Mouse (Mus musculus) cerebellum, postnatal 36 days (tissue): ENCODE results near the gene Gm49510.

Experiments used
- DNase-seq, 2 experiments: peaks; one replicate each; pipeline ENCODE4 v3.0.0; 2021 to 2022; ENCODE audit warnings: mixed read lengths in 2 of 2

The Gm49510 gene

DNA sequence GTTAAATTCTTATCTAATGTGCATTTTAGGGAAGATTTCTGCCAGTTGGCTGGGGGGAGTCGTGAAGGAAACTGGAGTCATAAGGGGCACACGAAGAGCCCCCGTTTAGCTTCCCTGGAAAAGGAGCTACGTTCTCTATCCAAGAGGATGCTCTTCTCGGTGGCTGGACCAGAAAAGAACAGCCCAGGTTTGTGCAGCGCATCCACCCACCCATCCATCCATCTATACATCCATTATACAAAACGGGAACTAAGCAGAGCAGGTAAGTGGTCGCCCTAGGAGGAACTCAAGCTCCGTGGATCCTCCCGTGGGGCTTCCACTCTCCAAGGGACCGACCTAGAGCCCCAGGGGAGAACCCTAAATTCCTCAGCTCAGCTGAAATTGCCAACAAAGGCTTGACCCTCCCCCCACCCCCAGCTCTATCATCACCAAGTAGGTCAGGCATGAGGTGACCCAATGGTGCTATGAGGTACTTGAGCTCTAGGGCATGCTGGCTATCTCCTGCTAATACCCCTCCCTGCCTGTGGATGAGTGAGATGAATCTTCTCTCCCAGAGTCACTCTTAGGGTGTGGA, 48.8 kb downstream of the Gm49510 start:
- DNase-seq, result peak in 1 of 2 experiments; percentile 34

DNA sequence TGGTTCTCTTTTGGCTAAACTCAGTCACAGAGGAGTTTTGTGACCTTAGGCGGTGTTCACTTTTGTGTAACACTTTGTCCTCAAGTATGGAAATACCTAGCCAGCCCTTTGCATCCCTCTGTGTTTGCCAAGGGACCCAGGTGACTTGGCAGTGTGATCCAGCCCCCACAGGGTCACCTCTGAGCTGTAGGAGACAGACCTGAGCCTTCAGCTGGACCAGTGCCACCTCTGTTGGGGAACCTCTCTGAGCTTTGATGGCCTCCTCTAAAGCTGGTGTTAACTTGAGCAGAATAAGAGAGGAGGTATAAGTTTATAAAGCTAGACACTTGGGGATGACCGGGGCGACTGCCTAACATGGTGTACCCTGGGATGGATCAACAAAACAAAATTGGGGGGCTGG, 49.4 kb downstream of the Gm49510 start:
- DNase-seq, result no peak

DNA sequence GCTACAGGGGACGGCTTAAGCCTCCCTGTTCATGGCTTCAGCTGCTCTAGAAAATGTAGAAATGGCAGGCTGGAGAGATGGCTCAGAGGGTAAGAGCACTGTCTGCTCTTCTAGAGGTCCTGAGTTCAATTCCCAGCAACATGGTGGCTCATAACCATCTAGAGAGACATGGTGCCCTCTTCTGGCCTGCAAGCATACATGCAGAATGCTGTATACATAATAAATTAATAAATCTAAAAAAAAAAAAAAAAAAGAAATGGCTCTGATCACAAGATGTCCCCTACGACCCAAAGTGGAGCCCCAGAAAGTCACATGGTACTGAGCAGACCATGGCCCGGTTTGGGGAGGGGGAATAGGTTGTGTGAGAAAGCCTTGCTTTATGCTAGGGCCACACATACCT, 56.2 kb downstream of the Gm49510 start:
- DNase-seq, result no peak

DNA sequence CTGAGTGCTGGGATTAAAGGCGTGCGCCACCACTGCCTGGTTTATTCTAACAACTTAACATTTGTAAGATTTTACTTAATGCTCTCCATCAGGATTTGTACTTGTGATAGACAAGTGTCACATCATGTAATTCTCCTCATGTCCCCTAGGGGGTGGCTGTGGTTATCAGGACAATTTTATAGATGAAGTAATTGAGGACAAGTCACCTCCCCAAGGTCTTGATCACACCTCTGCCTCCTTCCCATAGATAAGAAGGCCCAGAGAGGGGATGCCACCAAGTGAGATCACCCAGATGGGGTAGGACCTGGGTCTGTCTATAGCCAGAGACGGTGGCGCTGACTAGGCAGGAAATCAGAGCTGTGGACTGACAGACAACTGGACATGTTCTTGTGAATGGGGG, 56.9 kb downstream of the Gm49510 start:
- DNase-seq, result peak in 1 of 2 experiments; percentile 49

DNA sequence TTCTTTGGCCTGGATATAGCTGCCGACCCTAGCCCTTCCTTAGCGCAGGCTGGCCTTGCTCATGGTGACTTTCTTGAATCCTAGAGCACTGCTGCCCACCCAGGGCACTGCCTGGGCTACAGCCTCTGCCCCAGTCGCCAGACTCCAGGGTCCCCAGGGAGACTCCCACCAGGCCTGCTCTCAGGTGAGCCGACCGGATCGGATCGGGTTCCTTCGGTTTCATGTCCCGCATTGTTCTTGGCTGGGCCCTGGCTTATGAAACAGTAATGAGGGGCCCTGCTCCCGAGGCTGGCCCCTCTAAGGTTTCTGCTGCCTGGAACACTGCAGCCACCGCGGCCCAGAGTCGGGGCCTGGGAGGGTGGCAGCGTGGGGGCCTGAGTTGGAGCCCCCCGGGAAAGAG, 57.6 kb downstream of the Gm49510 start:
- DNase-seq, result no peak

DNA sequence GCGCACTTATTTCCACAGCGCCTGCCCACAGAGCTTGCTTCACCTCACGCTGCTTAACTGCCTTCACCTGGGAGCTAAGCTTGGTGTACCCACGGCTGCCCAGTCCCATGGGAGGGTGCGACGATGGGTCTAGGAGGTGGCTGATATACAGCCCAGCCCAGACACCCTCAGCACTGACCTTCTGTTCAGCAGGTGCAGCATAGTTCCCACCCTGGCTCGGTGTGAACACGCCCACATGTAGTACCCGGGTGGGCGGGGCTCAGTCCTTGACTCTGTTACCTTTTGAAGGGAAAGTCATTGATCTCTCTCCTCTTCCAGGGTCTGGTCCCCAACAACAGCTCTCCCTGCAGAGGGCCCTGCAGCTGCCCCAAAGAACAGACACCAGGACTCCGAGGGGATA, 60.1 kb downstream of the Gm49510 start:
- no peak for DNase-seq

DNA sequence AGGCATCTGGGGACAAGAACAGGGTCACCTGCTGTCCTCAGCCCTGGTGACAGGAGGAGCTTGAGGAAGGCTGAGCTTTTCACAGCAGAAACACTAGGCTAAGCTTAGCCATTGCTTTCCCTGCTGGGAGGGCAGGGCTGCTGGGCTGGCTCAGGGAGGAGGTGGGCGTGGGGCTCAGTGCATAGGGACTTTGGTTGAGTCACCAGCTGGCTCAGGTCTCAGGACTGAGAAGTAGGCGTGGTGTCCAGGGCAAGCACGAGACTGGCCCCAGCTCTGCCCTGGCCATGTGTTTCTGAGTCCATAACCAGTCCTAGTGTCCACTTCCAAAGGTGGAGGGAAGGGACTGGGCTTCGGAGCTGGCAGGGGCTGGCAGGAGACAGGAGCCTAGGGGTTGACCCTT, 60.6 kb downstream of the Gm49510 start:
- no peak for DNase-seq

DNA sequence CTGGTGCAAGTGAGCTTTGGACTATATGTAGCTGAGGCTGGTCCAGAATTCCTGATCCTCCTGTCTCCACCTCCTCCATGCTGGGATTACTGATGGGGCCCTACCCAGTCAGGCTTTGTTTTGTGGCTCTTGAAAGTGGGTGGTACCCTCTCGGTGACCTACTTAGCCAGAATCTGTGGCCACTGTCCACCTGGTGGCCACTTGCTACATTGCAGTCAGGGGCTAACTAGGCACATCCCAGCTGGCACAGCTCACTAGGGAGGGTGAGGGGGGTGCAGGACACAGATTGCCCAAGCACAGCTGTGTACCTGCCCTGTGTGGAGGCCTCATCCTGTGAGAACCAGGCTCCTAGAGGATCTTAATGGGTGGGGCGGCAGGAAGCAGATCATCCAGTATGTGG, 63.4 kb downstream of the Gm49510 start:
- peak; percentile 84 to 87 for DNase-seq
